Mouse (Mus musculus) cerebellum, postnatal 25 days (tissue): ENCODE measurements at regions not wholly inside any gene's neighbourhood (a gene's known extent, or its start where the extent isn't known, plus 50 kb on each side); places are given as distances from the start of the nearest gene placed in this dataset.
A peak's percentile ranks its signal among the peaks of the same experiment; 100 is the strongest.

Source experiments
- DNase-seq, 2 experiments: peaks; one replicate each; pipeline ENCODE4 v3.0.0; 2021; ENCODE audit warnings: mixed read lengths in 2 of 2

- DNase-seq, result no peak
Measured at GRCm38 (mm10) chr8:26816977-26817376, 160.1 kb upstream of the Zfp703 start.

GRCm38 (mm10) chr8:26824189-26824941 lies 152.8 kb upstream of the Zfp703 start:
- peak in 1 of 2 experiments; percentile 30 for DNase-seq

- no peak for DNase-seq
Measured at GRCm38 (mm10) chr8:26828311-26828909, 148.7 kb upstream of the Zfp703 start.

GRCm38 (mm10) chr8:26829313-26829712 lies 147.8 kb upstream of the Zfp703 start:
- DNase-seq, result no peak

- no peak for DNase-seq
Measured at GRCm38 (mm10) chr8:26831148-26831547, 146.0 kb upstream of the Zfp703 start.

- DNase-seq, result no peak
Measured at GRCm38 (mm10) chr8:26831790-26832189, 145.3 kb upstream of the Zfp703 start.

GRCm38 (mm10) chr8:26832546-26832945 lies 144.6 kb upstream of the Zfp703 start:
- DNase-seq, result no peak

- no peak for DNase-seq
Measured at GRCm38 (mm10) chr8:26833297-26833696, 143.8 kb upstream of the Zfp703 start.

- no peak for DNase-seq
Measured at GRCm38 (mm10) chr8:26833784-26834183, 143.3 kb upstream of the Zfp703 start.

GRCm38 (mm10) chr8:26834604-26835003 lies 142.5 kb upstream of the Zfp703 start:
- DNase-seq, result no peak

GRCm38 (mm10) chr8:26835076-26835475 lies 142.0 kb upstream of the Zfp703 start:
- DNase-seq, result no peak

GRCm38 (mm10) chr8:26835616-26836015 lies 141.5 kb upstream of the Zfp703 start:
- no peak for DNase-seq

GRCm38 (mm10) chr8:26836552-26836951 lies 140.6 kb upstream of the Zfp703 start:
- no peak for DNase-seq

GRCm38 (mm10) chr8:26840286-26840685 lies 136.8 kb upstream of the Zfp703 start:
- peak; percentile 78 to 84 for DNase-seq

GRCm38 (mm10) chr8:26840745-26841680 lies 136.1 kb upstream of the Zfp703 start:
- no peak for DNase-seq

- DNase-seq, result no peak
Measured at GRCm38 (mm10) chr8:26843714-26844113, 133.4 kb upstream of the Zfp703 start.

- DNase-seq, result no peak
Measured at GRCm38 (mm10) chr8:26844132-26844808, 132.9 kb upstream of the Zfp703 start.

GRCm38 (mm10) chr8:26844809-26845143 lies 132.3 kb upstream of the Zfp703 start:
- DNase-seq, result no peak

- DNase-seq, result no peak
Measured at GRCm38 (mm10) chr8:26845481-26846194, 131.5 kb upstream of the Zfp703 start.

GRCm38 (mm10) chr8:26847009-26847408 lies 130.1 kb upstream of the Zfp703 start:
- DNase-seq, result no peak

GRCm38 (mm10) chr8:26848098-26848772 lies 128.9 kb upstream of the Zfp703 start:
- DNase-seq, result no peak
